Mouse (Mus musculus) layer of hippocampus, postnatal 25 days (tissue): ENCODE measurements around the gene 4921511M17Rik. TPM values are rescaled to one million over a fixed set of nuclear protein-coding genes. Genes with fewer than 3 reads are reported as not detected.
"Not testable (repeated sequence)": the region's sequence is repeated elsewhere in the genome, so short reads cannot be mapped to it uniquely, and the experiment has no call there.

ENCODE experiments used
- DNase-seq, 2 experiments: peaks; one replicate each; pipeline ENCODE4 v3.0.0; 2022; ENCODE audit warnings: mixed read lengths in 2 of 2, low spot score in 1 of 2; ENCODE audit errors: extremely low spot score in 1 of 2
- total RNA-seq, 2 experiments: library from RNA; stranded (reverse); gene quantifications; 2 replicates each; pipeline ENCODE4 v1.2.3; 2021

4921511M17Rik gene
- not detected for total RNA-seq

DNA sequence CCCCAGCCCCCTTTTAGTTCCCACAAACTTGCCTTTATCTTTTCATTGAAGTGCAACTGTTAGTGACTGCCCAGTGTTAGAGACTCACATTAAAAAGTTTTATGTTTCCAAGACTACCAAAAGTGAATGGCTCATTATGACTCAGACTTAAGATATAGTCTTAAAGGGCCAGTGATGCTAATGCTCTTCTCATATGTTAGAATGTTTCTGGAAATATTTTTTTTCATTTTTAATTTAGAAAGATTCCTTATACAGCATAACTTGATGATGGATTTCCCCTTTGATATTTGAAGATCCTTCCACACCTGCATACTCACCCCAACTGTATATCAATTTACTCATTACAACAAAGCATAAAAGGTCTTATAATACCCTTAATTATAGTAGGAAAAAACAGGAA is at the start of gene 4921511M17Rik:
Gene 4921511M17Rik (minus strand): TSS at position 101 of the 400 bp plus-strand sequence.
- not testable (repeated sequence) for DNase-seq

GRCm38 (mm10) chrX:154054939-154055338 is 21.3 kb upstream of the 4921511M17Rik start, which contains the start of gene Gm10057:
Gm10057 (minus strand) TSS chrX:154055039.
- not testable (repeated sequence) for DNase-seq

DNA sequence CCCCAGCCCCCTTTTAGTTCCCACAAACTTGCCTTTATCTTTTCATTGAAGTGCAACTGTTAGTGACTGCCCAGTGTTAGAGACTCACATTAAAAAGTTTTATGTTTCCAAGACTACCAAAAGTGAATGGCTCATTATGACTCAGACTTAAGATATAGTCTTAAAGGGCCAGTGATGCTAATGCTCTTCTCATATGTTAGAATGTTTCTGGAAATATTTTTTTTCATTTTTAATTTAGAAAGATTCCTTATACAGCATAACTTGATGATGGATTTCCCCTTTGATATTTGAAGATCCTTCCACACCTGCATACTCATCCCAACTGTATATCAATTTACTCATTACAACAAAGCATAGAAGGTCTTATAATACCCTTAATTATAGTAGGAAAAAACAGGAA is 21.1 kb downstream of the 4921511M17Rik start, which contains the start of gene Samt1:
Gene Samt1 (minus strand): TSS at position 101 of the 400 bp plus-strand sequence.
- not testable (repeated sequence) for DNase-seq

DNA sequence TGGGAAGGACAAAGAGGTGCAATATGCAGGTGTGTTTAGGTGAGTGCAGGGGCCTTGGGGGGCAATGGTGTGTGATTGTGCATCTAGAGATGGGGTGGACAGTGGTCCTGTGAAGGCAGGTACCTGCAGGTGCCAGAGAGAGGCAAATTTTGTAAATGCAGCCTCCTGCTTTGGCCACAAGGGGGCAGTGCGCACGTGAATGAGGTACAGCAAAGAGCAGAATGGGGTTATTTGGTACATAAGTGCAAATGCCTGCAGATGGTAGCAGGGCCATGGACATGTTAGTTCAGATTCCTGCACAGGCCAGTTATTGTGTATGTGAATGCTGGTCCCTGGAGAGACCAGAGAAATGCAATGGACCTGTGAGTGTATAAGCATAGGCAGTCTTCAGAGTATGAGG is 56.7 kb downstream of the 4921511M17Rik start:
- not testable (repeated sequence) for DNase-seq

- DNase-seq: not testable (repeated sequence)
Observed at GRCm38 (mm10) chrX:153976467-153976866, 57.2 kb downstream of the 4921511M17Rik start.

GRCm38 (mm10) chrX:153974450-153974849 is 59.2 kb downstream of the 4921511M17Rik start:
- DNase-seq: no peak

Other genes with a start within 250 kb of the 4921511M17Rik start
- gene Spin2c, start 201.6 kb downstream of the 4921511M17Rik start, total RNA-seq: 10 to 100 TPM in 1 of 2 experiments, 1 to 10 TPM in 1; 7.8 to 10.5 TPM
- not detected for gene Samt1, start 21.2 kb downstream of the 4921511M17Rik start, total RNA-seq
- not detected for gene Gm10057, start 21.2 kb upstream of the 4921511M17Rik start, total RNA-seq
- gene Gm15140, start 86.9 kb upstream of the 4921511M17Rik start, total RNA-seq: not detected